Comparison of ENCODE assay signal across 30 mouse cellular contexts in the genomic region with DNA sequence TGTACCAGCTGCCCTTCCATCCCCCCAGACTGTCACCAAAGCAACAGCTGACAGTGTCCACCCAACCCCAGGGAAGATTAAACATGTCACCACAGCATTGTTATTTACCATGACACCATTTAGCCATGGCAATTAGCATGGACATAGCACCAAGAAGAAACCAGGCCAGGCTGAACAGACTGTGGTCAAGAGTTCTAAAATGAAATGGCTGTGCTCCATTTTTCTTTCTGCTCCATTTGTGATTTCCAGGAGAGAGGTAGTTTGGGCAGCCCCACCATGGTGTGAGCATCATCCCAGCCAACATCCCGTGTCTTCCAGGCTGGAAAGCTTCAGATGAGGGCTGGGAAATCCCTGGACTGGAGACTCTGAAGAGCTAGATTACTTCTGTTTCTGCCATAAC.
DNase-seq lines count a peak whose midpoint lies in the region; ATAC-seq lines count a peak whose summit lies in the region.
"Had no signal": no experiment of that assay in that cellular context is flagged by ENCODE, and none has a peak within 500 bp of the region (broad histone marks: within the 10 kb centered on the region; RNA-seq: fewer than 3 reads in every experiment).

No protein-coding gene starts in this region.

- H3K9me3 ChIP-seq in hindbrain, embryonic 16.5 days (ENCODE audit: control insufficient read depth, low read length): no peaks in the 10 kb centered on the region
- H3K9me3 ChIP-seq: embryonic facial prominence, embryonic 13.5 days; heart, embryonic 13.5 days; intestine, embryonic 15.5 days; midbrain, embryonic 12.5 days had no signal

- H3K4me2 ChIP-seq in hindbrain, embryonic 16.5 days (ENCODE audit: low read length): no peak overlapping the region
- H3K4me2 ChIP-seq: embryonic facial prominence, embryonic 13.5 days; heart, embryonic 13.5 days; intestine, embryonic 15.5 days; lung, embryonic 14.5 days; midbrain, embryonic 12.5 days had no signal

- intact Hi-C loops in left cerebral cortex, postnatal 4 days (cut with DNase I): no loop called here

- H3K27ac ChIP-seq in hindbrain, embryonic 16.5 days (ENCODE audit: low read depth, low read length): no peak overlapping the region
- H3K27ac ChIP-seq: embryonic facial prominence, embryonic 13.5 days; heart, adult 2 months; heart, embryonic 13.5 days; intestine, embryonic 15.5 days; kidney, postnatal 0 days; liver, embryonic 14.5 days; midbrain, embryonic 12.5 days had no signal

- H3K9ac ChIP-seq in hindbrain, embryonic 16.5 days (ENCODE audit: low read depth, low read length): no peak overlapping the region
- H3K9ac ChIP-seq: embryonic facial prominence, embryonic 13.5 days; heart, embryonic 13.5 days; intestine, embryonic 15.5 days; liver, embryonic 14.5 days; lung, embryonic 14.5 days; midbrain, embryonic 12.5 days had no signal

- DNase-seq in cerebellum, postnatal 25 days: peak; percentile 21 to 27
- no peak for DNase-seq in cerebellum, adult 11 months
- DNase-seq in left cerebral cortex, postnatal 4 days: peak; percentile 71
- DNase-seq in left cerebral cortex, adult 18-20 months (ENCODE audit: low spot score in 2 of 2): no peak
- DNase-seq in retina, postnatal 7 days (ENCODE audit: low read depth, low spot score): peak; percentile 6
- DNase-seq in heart, adult 9 months (ENCODE audit: low spot score in 2 of 2): no peak
- DNase-seq: adrenal gland, adult 2 months; adrenal gland, postnatal 36 days; embryo, embryonic 11 days; heart, adult 2 months; heart, postnatal 10 days; kidney, adult 8-10 months; kidney, postnatal 4 days; layer of hippocampus, postnatal 36 days; liver; lung, embryonic 14.5 days; lung, postnatal 14 days; right cerebral cortex, adult 18-20 months; spleen, adult 18-20 months; thymus, postnatal 14 days had no signal

- peak; percentile 81 for ATAC-seq in hindbrain, embryonic 16.5 days
- ATAC-seq: CD4-positive, CD25-positive, alpha-beta regulatory T cell, adult 4 months; forebrain, embryonic 16.5 days; intestine, embryonic 15.5 days had no signal

- peaks cover 5% of the 10 kb centered on the region for H3K4me1 ChIP-seq in hindbrain, embryonic 16.5 days (ENCODE audit: control insufficient read depth, insufficient read depth, low read depth, low read length)
- H3K4me1 ChIP-seq: heart, embryonic 13.5 days; intestine, embryonic 15.5 days had no signal

- 54% methylated on average over 1 of the region's 1 CpGs for WGBS in hindbrain, embryonic 16.5 days

- no peak overlapping the region for H3K4me3 ChIP-seq in hindbrain, embryonic 16.5 days (ENCODE audit: low read length)
- H3K4me3 ChIP-seq: embryonic facial prominence, embryonic 13.5 days; erythroblast, embryonic 14.5 days; heart, adult 2 months; heart, embryonic 13.5 days; intestine, embryonic 15.5 days; midbrain, embryonic 12.5 days had no signal

- H3K36me3 ChIP-seq in hindbrain, embryonic 16.5 days (ENCODE audit: control insufficient read depth, insufficient read depth, low read length): no peaks in the 10 kb centered on the region
- H3K36me3 ChIP-seq: embryonic facial prominence, embryonic 13.5 days; heart, embryonic 13.5 days; intestine, embryonic 15.5 days; midbrain, embryonic 12.5 days had no signal

- no peaks in the 10 kb centered on the region for H3K27me3 ChIP-seq in hindbrain, embryonic 16.5 days (replicated peaks; ENCODE audit: control insufficient read depth, insufficient read depth, low read length)
- H3K27me3 ChIP-seq: embryonic facial prominence, embryonic 13.5 days; heart, embryonic 13.5 days; intestine, embryonic 15.5 days; midbrain, embryonic 12.5 days had no signal

Comparison
In these comparisons a context has a peak if more than half of its experiments do, and no peak if none do; other contexts are left out.
1. DNase-seq: peak in cerebellum, postnatal 25 days (2 of 2), left cerebral cortex, postnatal 4 days (single experiment) and retina, postnatal 7 days (single experiment); none in cerebellum, adult 11 months (single experiment), left cerebral cortex, adult 18-20 months (0 of 2) and heart, adult 9 months (0 of 2).